Mouse (Mus musculus): ENCODE data around the gene Zdhhc13. TPM values are rescaled to one million over a fixed set of nuclear protein-coding genes. Genes with fewer than 3 reads are reported as not detected.

The Zdhhc13 gene
- 32.1 and 34.3 TPM in 2 replicates for polyA plus RNA-seq (2014; fragmentation: Nextera tagmentation; extraction: Ambion mirVana)

- Histone ChIP-seq H3K27ac (ENCODE audit: low read depth, low read length) (0 out of 2 replicates have a peak within 1 kb of the TSS, but pooled peaks have one; percentile 6), H3K4me3 (ENCODE audit: low read depth, low read length) (peak within 1 kb of the TSS; percentile 74), H3K4me1 (replicated peaks; ENCODE audit: control insufficient read depth, insufficient read depth, low read length) (peaks cover 11% of the 10 kb centered on the region), H3K36me3 (ENCODE audit: control insufficient read depth, insufficient read depth, low read length) (no peaks in the 10 kb centered on the region), H3K27me3 (replicated peaks; ENCODE audit: control insufficient read depth, insufficient read depth, low read length) (no peaks in the 10 kb centered on the region), H3K9me3 (ENCODE audit: control insufficient read depth, low read length) (no peaks in the 10 kb centered on the region), H3K4me2 (peak within 1 kb of the TSS; percentile 66), H3K9ac (ENCODE audit: low read depth, low read length) (peak within 1 kb of the TSS; percentile 83)
- peak; percentile 88 for DNase-seq (ENCODE audit: low spot score)
- ATAC-seq (replicated peaks; ENCODE audit: low FRiP score): peak; percentile 99
- WGBS: under 1% methylated on average over 57 of the region's 57 CpGs
Observed at GRCm38 (mm10) chr7:48788851-48789572, at the start of gene Zdhhc13. Gene Zdhhc13 (plus strand): TSS chr7:48789003.

DNA sequence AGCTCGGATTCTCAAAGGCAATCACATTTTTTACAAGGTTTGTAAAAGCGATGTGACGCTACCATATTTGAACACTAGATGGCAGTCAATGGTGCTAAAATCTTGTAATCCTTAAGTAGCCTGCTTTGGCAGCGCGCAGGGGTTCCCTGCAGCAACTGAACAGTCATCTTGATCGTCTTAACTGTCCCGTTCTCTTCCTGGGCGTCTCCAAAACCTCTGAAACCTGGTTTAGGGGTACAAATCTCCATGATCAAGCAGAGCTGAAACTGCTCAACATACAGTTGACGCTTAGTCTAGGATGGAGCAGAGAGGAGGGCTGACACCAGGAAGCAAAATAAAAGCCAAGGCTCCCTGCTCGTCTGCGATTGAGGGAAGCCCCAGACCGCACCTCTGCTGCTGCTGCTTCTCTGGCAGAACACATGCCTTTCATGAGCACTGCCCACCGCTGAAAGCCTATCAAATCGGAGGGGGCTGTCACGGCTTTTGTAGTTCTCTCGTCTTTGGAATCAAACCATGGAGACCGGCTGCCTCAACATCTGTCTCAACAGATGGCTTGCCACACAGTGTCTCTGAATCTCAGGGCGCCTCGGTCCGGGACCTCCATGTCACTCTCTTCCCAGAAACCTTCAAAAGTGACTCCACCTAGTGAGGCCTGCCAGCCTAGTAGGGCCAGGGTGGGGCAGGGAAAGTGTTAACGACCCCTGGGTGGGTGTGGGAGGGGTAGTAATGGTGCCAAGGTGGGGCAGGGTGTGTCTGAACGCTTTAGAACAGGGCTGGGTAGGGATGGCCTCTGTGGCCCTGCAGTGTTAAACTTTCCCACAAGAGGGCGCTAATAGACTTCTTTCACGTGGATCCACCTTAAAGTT is 39.3 kb upstream of the Zdhhc13 start:
- Histone ChIP-seq H3K9ac (ENCODE audit: low read depth, low read length) (peak overlapping the region; percentile 40; the same call in 1 of the 2 replicates), H3K9me3 (ENCODE audit: control insufficient read depth, low read length) (no peaks in the 10 kb centered on the region), H3K36me3 (ENCODE audit: control insufficient read depth, insufficient read depth, low read length) (no peaks in the 10 kb centered on the region), H3K4me2 (peak overlapping the region; percentile 91), H3K4me1 (replicated peaks; ENCODE audit: control insufficient read depth, insufficient read depth, low read length) (peaks cover 4% of the 10 kb centered on the region; the same call in 1 of the 2 replicates), H3K27ac (ENCODE audit: low read depth, low read length) (no peak overlapping the region), H3K4me3 (ENCODE audit: low read depth, low read length) (peak overlapping the region; percentile 48), H3K27me3 (replicated peaks; ENCODE audit: control insufficient read depth, insufficient read depth, low read length) (no peaks in the 10 kb centered on the region)
- 1% methylated on average over 24 of the region's 24 CpGs for WGBS
- peak; percentile 81 for ATAC-seq (replicated peaks; ENCODE audit: low FRiP score)
- DNase-seq (ENCODE audit: low spot score): peak; percentile 84

DNA sequence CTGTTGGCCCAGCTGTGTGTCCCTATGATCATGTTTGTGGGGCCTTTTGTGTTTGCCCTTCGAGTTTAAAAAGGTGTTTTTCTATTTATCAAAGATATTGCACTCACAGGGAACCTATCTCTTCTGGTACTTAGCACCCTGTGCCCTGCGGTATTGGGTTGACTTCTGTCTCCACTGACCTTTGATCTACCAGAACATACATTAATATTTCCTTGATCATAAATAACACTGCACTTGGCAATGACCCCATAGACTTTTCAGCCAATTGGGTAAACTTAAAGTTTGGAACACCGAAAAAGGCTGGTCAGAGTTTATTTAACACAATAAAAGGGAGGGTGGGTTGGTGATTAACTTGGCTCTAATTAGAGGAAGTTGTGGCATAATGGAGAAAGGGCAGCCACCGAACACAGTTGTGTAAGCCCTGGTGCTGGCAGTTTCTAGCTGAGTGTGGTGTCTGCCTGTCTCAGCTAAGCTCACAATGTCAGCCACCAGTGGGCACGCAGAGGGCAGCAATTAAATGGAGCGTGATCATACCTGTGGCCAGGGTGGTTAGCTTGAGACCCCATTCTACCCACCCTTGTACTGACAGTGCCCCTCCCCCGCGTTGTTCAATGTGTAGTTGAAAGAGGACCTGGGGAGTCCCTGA is 38.5 kb upstream of the Zdhhc13 start:
- DNase-seq (ENCODE audit: low spot score) (no peak), ATAC-seq (replicated peaks; ENCODE audit: low FRiP score) (peak; percentile 18; the same call in 1 of the 2 replicates)
- Histone ChIP-seq H3K27me3 (replicated peaks; ENCODE audit: control insufficient read depth, insufficient read depth, low read length) (no peaks in the 10 kb centered on the region), H3K27ac (ENCODE audit: low read depth, low read length) (no peak overlapping the region; the same call in 1 of the 2 replicates), H3K9ac (ENCODE audit: low read depth, low read length) (no peak overlapping the region), H3K4me3 (ENCODE audit: low read depth, low read length) (no peak overlapping the region; the same call in 1 of the 2 replicates), H3K36me3 (ENCODE audit: control insufficient read depth, insufficient read depth, low read length) (no peaks in the 10 kb centered on the region), H3K4me2 (peak overlapping the region; percentile 91; the same call in 1 of the 2 replicates), H3K9me3 (ENCODE audit: control insufficient read depth, low read length) (no peaks in the 10 kb centered on the region), H3K4me1 (replicated peaks; ENCODE audit: control insufficient read depth, insufficient read depth, low read length) (peaks cover 4% of the 10 kb centered on the region; the same call in 1 of the 2 replicates)
- 59% methylated on average over 8 of the region's 8 CpGs for WGBS

GRCm38 (mm10) chr7:48751222-48751621 is 37.6 kb upstream of the Zdhhc13 start:
- 57% methylated on average over 5 of the region's 5 CpGs for WGBS
- no peak overlapping the region for H3K4me2 ChIP-seq
- DNase-seq (ENCODE audit: low spot score): no peak

DNA sequence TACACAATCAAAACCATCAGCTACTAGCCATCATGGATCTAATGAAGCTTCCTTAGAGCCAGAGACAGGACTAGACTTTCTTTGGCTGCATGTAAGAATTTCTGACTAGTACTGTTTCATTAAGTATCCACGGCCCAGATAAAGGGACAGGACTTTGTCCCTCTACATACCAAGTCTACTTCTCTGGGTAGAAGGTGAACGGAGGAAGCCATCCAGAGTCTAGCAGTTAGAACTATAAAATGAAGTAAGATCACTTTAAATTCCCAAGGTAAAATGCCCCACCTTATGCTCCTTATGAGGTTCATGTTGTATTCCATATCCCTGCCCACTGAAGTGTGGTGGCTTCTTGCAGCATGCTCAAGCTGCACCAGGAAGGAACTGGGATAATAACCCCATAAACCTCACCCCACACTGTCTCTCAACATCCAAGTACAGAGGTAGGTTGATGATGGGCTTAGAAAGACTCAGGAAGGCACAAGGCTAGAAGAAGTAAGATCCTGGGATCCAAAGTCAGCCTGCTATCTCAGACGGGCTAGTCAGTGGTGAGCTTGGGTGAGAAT is 34.3 kb upstream of the Zdhhc13 start:
- Histone ChIP-seq H3K9ac (ENCODE audit: low read depth, low read length) (no peak overlapping the region), H3K27ac (ENCODE audit: low read depth, low read length) (no peak overlapping the region), H3K9me3 (ENCODE audit: control insufficient read depth, low read length) (no peaks in the 10 kb centered on the region), H3K27me3 (replicated peaks; ENCODE audit: control insufficient read depth, insufficient read depth, low read length) (no peaks in the 10 kb centered on the region), H3K4me2 (no peak overlapping the region), H3K4me1 (replicated peaks; ENCODE audit: control insufficient read depth, insufficient read depth, low read length) (peaks cover 4% of the 10 kb centered on the region; the same call in 1 of the 2 replicates), H3K4me3 (ENCODE audit: low read depth, low read length) (no peak overlapping the region), H3K36me3 (ENCODE audit: control insufficient read depth, insufficient read depth, low read length) (no peaks in the 10 kb centered on the region)
- DNase-seq (ENCODE audit: low spot score) (no peak), ATAC-seq (replicated peaks; ENCODE audit: low FRiP score) (no peak)
- WGBS: 70% methylated on average over 3 of the region's 3 CpGs

More at GRCm38 (mm10) chr7:48751222-48751621, 37.6 kb upstream of the Zdhhc13 start:
- peaks cover 4% of the 10 kb centered on the region; the same call in 1 of the 2 replicates for H3K4me1 ChIP-seq (replicated peaks; ENCODE audit: control insufficient read depth, insufficient read depth, low read length)
- H3K27me3 ChIP-seq (replicated peaks; ENCODE audit: control insufficient read depth, insufficient read depth, low read length): no peaks in the 10 kb centered on the region
- H3K9me3 ChIP-seq (ENCODE audit: control insufficient read depth, low read length): no peaks in the 10 kb centered on the region
- ATAC-seq (replicated peaks; ENCODE audit: low FRiP score): no peak
- H3K4me3 ChIP-seq (ENCODE audit: low read depth, low read length): no peak overlapping the region
- no peak overlapping the region for H3K9ac ChIP-seq (ENCODE audit: low read depth, low read length)
- no peak overlapping the region for H3K27ac ChIP-seq (ENCODE audit: low read depth, low read length)
- no peaks in the 10 kb centered on the region for H3K36me3 ChIP-seq (ENCODE audit: control insufficient read depth, insufficient read depth, low read length)

DNA sequence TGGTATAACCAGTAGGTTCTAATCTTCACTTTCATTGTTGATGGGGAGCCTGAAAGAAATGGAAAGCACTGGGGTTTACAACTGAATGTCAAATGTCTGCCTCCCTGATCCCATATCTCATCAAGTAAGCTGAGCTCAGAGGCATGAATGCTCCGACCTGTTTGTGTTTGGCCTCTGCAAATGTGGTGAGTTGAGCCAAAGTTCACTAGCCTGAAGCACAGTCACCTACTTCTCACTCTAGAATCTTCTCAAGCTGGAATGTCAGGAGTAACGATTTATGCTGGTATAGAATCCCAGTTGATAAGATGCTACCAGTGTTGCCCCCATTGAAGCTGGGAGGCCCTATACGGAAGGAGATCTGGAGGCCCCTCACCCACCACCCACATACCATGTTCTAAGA is 33.0 kb upstream of the Zdhhc13 start:
- DNase-seq (ENCODE audit: low spot score): no peak
- no peak for ATAC-seq (replicated peaks; ENCODE audit: low FRiP score)
- Histone ChIP-seq H3K27ac (ENCODE audit: low read depth, low read length) (no peak overlapping the region), H3K4me3 (ENCODE audit: low read depth, low read length) (no peak overlapping the region), H3K9me3 (ENCODE audit: control insufficient read depth, low read length) (no peaks in the 10 kb centered on the region), H3K4me1 (replicated peaks; ENCODE audit: control insufficient read depth, insufficient read depth, low read length) (no peaks in the 10 kb centered on the region), H3K36me3 (ENCODE audit: control insufficient read depth, insufficient read depth, low read length) (no peaks in the 10 kb centered on the region), H3K27me3 (replicated peaks; ENCODE audit: control insufficient read depth, insufficient read depth, low read length) (no peaks in the 10 kb centered on the region), H3K9ac (ENCODE audit: low read depth, low read length) (no peak overlapping the region), H3K4me2 (no peak overlapping the region)
- WGBS: 64% methylated on average over 3 of the region's 3 CpGs

DNA sequence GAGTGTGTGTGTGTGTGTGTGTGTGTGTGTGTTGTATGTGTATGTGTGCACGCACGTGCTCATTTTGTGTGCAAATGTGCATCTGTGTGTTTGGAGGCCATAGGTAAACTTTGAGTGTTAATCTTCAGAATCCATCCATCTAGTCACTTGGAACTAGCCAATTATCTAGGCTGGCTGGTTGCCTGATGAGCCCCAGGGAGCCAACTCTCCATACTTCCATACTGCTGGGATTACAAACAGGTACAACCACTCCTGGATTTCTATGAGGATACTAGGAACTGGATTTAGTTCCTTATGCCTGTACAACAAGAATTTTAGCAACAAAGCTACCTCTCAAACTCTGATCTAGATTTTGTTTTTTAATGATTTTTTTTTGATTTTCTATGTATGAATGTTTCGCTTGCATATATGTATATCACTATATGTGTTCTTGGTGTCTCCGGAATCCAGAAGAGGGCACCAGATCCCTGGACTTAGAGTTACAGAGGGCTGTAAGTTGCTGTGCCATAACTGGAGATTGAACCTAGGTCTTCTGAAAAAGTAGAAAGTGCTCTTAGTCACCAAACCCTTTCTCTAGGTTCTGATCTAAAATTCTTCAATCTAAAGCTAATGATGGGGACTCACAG is 32.4 kb upstream of the Zdhhc13 start:
- no peak overlapping the region for H3K4me3 ChIP-seq (ENCODE audit: low read depth, low read length)
- H3K9me3 ChIP-seq (ENCODE audit: control insufficient read depth, low read length): no peaks in the 10 kb centered on the region
- DNase-seq (ENCODE audit: low spot score) (no peak), ATAC-seq (replicated peaks; ENCODE audit: low FRiP score) (no peak)
- no peak overlapping the region for H3K9ac ChIP-seq (ENCODE audit: low read depth, low read length)
- no peaks in the 10 kb centered on the region for H3K27me3 ChIP-seq (replicated peaks; ENCODE audit: control insufficient read depth, insufficient read depth, low read length)
- H3K4me2 ChIP-seq: no peak overlapping the region
- 91% methylated on average over 4 of the region's 4 CpGs for WGBS
- no peaks in the 10 kb centered on the region for H3K4me1 ChIP-seq (replicated peaks; ENCODE audit: control insufficient read depth, insufficient read depth, low read length)
- H3K27ac ChIP-seq (ENCODE audit: low read depth, low read length): no peak overlapping the region
- H3K36me3 ChIP-seq (ENCODE audit: control insufficient read depth, insufficient read depth, low read length): no peaks in the 10 kb centered on the region

DNA sequence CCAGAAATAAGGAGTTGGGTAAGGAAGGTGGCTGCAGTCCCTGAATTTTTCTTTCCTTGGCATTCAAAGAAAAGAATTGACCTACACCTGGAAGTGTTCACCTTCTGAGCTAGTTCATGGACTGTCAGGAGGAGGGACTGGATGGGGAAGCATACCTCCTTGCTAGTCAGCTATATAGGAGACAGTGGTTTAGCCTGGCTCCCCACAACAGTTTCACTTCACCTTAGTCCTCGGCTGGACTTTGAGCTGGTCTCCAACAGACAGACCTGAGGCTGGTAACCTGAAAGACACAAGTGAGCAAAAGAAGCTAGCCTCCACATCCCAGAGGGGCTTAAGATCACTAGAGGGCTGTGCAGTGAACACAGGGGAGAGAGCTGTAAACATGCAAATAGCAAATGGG is 30.7 kb upstream of the Zdhhc13 start:
- Histone ChIP-seq H3K4me3 (ENCODE audit: low read depth, low read length) (no peak overlapping the region), H3K4me1 (replicated peaks; ENCODE audit: control insufficient read depth, insufficient read depth, low read length) (no peaks in the 10 kb centered on the region), H3K36me3 (ENCODE audit: control insufficient read depth, insufficient read depth, low read length) (no peaks in the 10 kb centered on the region), H3K4me2 (no peak overlapping the region), H3K9me3 (ENCODE audit: control insufficient read depth, low read length) (no peaks in the 10 kb centered on the region), H3K27ac (ENCODE audit: low read depth, low read length) (no peak overlapping the region), H3K9ac (ENCODE audit: low read depth, low read length) (no peak overlapping the region), H3K27me3 (replicated peaks; ENCODE audit: control insufficient read depth, insufficient read depth, low read length) (no peaks in the 10 kb centered on the region)
- WGBS: 67% methylated on average over 1 of the region's 1 CpGs
- DNase-seq (ENCODE audit: low spot score): no peak
- no peak for ATAC-seq (replicated peaks; ENCODE audit: low FRiP score)

Measured in liver, embryonic 11.5 days (tissue).